Mouse (Mus musculus) megakaryocyte, embryonic 14.5 days (primary cell): Measurements from ENCODE around the gene Sh3bgrl3.

ENCODE experiments used
- FLI1 ChIP-seq: IDR thresholded peaks from 2 replicates; pipeline ENCODE4 v1.6.1; 2012; ENCODE audit warnings: low read length, inconsistent platforms, mixed read lengths
- GATA1 ChIP-seq: IDR thresholded peaks from 3 replicates; pipeline ENCODE4 v1.6.1; 2012; ENCODE audit warnings: mixed read lengths, low read length, inconsistent platforms, borderline replicate concordance

DNA sequence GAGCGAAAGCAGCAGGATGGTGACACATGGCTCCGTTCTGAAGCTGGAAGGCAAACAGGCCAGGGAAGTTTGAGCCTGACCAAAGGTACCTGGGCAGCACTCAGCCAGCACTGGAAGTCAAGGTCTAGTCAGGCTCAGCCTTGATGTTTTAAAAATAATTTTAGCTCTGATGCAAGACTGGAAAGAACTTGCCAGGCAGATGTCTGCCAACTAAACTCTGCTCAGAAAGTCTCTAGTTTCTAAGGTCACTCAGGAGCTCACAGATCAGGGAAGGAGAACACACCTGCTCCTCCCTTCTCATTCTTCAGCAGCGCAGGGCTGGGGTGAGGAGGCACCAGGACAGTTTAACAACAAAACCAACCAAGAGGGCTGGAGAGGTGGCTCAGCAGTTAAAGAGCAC, 25.8 kb upstream of the Sh3bgrl3 start:
- TF ChIP-seq GATA1 (no peak), FLI1 (no peak)
